Mouse (Mus musculus): Measurements from ENCODE around the gene Lcn5.
"Not testable (repeated sequence)": the region's sequence is repeated elsewhere in the genome, so short reads cannot be mapped to it uniquely, and the experiment has no call there.

Gene Lcn5

GRCm38 (mm10) chr2:25679559-25679958 is 21.8 kb downstream of the Lcn5 start:
- no peak for DNase-seq (ENCODE audit: low spot score)

DNA sequence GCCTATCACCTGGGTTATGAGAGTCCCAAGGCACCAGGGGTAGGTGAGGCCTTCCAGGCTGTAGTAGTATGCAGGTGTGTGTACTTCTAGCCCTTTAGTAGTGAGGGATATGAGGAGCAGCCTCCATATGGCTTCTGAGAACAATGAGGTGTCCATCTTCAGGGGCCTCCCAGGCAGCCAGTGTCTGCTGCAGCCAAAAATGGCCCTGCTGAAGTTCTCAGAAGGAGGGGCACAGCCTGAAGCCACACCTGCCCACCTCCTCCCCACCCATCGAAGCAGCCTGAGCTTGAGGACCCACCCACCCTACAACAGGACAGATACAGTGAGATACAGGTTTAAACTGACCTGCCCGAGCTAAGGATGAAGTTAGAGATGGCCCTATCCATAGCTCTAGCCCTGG is 24.7 kb downstream of the Lcn5 start, which contains the start of gene Lcn10:
Gene Lcn10, plus strand, starts transcription at position 301 of the 400 bp plus-strand sequence.
- no peak for DNase-seq (ENCODE audit: low spot score)

DNA sequence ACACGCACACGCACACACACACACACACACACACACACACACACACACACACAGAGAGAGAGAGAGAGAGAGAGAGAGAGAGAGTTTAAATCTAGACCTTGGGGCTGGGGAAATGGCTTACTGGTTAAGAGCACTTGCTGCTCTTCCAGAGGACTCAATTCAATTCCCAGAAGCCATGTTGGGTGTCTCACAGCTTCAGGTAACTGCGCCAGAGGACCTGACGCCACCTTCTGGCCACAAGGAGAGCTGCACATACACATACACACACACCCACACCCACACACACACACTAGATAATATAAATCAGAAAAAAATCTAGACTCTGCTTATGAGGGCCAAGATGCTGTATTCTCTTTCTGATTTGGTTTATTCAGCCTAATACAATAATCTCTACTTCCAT is 29.2 kb downstream of the Lcn5 start:
- no peak for DNase-seq (ENCODE audit: low spot score)

- DNase-seq (ENCODE audit: low spot score), result peak; percentile 35
These were observed 36.9 kb downstream of the Lcn5 start for GRCm38 (mm10) chr2:25694605-25695004.

DNA sequence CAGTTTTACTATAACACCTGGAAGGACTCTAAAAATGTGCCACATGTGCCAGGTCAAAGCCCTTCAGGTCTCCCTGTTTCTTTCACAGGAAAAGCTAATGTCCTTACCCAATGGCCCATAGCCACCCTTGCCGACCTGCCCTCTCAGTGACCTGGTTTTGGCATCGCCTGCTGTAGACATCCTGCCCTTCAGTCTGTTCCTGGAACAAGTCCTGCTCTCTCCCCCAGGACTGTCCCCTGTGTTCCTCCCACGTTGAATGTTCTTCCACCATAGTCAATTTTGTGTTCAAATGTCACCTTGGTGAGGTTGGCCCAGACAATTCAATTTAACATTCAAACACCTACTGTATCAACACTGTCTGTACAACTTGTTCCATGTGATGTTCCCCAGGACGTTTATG is 39.2 kb downstream of the Lcn5 start:
- DNase-seq (ENCODE audit: low spot score), result no peak

DNA sequence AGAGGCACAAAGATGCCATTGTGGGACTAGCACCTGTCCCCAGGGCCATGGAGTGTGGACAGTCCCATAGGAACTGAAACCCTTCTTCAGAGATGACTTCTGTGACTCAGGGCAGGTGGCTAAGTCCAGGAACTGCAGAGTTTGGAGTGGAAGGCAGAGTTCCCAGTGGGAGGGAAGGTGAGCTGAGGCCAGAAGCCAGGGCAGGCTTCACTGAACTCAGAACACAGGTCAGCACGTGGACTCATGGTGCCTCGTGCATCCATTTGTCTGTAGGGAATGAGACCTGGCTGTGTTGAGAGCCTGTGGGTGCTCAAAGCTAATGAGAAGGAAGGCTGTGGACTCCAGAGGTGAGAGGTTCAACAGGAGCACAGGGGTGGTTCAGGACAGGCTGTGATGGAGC is 40.9 kb downstream of the Lcn5 start:
- no peak for DNase-seq (ENCODE audit: low spot score)

DNA sequence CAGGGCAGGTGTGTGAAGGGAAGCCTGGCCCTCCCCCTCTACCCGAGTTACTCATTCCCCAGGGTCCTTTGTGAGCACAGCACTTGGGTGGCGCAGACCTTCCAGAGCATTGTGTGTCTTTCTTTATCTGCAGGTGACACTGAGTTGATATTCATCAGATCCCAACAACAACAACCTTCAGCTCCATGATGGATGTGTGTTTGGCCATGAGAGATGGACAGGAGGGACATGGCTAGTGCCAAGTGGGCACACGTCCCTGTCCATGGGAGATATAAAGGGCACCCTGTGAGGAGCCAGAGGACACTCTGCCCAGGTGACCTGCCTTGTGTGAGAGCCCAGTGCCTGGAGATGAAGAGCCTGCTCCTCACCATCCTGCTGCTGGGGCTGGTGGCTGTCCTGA is 42.0 kb downstream of the Lcn5 start, which contains the start of gene Obp2a:
Gene Obp2a, plus strand, starts transcription at position 301 of the 400 bp plus-strand sequence.
- not testable (repeated sequence) for DNase-seq (ENCODE audit: low spot score)

- no peak for DNase-seq (ENCODE audit: low spot score)
These were observed 43.2 kb downstream of the Lcn5 start for GRCm38 (mm10) chr2:25701001-25701400.

DNA sequence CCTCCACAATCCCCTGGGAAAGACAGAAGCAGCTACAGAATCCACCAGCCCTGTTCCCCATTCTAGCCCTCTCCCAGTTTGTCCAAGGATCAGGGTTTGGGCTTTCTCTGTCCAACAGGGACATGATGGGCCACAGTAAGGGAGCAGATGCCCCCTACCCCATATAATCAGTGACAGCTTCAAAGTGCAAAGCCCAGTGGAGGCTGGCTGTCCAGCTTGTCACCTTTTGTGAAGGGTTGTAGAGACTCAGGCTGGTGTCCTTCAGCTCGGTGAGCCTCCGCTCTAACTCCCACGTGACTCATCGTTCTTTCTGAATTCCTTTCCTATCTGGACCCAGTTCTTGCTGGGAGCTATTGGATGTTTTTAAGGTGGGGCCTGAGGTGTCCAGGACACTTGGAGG is 46.0 kb downstream of the Lcn5 start:
- DNase-seq (ENCODE audit: low spot score), result no peak

GRCm38 (mm10) chr2:25706643-25707481 is 49.1 kb downstream of the Lcn5 start, which contains the start of gene Bmyc:
Bmyc (plus strand) TSS chr2:25706739.
- DNase-seq (ENCODE audit: low spot score), result peak; percentile 44

- no peak for DNase-seq (ENCODE audit: low spot score)
These were observed 50.4 kb downstream of the Lcn5 start for GRCm38 (mm10) chr2:25708121-25708520.

- DNase-seq (ENCODE audit: low spot score), result not testable (repeated sequence)
These were observed 51.3 kb downstream of the Lcn5 start for GRCm38 (mm10) chr2:25709056-25709455.

DNA sequence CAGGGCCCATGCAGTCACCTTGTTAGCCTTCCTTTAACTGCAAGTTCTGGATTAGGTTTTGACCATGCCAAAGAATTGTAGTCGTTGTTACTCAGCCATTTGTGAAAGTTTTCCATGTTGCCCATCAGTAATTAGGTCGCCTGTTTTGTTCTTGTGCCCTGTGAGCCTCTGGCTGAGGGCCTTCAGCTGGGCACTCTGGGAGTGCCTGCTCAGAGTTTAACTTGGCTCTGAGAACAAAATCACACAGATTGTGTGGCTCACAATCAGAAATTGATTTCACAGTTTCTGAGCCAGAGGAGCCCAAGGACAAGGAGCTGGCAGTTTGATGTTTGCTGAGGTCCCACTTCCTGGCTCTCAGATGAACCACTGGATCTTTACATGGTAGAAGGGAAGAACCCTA is 52.0 kb downstream of the Lcn5 start:
- DNase-seq (ENCODE audit: low spot score), result not testable (repeated sequence)
